2 mouse cellular contexts compared by ENCODE assay signal in the genomic region with DNA sequence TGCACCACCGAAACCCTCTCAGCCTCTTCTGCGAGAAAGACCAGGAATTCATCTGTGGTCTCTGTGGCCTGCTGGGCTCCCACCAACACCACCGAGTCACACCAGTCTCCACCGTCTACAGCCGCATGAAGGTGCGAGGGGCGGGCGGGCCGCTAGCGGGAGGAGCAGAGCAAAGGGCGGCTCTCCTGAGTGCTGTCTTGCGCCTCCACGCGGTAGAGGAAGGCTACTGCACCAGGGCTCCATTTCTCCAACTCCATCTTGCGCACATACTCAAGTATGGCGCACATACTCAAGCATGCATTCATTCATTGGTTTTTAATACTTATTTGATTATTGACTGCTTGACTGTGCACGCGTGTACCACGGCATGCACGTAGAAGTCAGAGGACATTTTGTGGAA.
TF ChIP-seq lines count a peak whose summit lies in the region.

No protein-coding gene starts in this region.

TF ChIP-seq in CH12.LX, 34 proteins besides CTCF, POLR2A, EP300 and RAD21:
- TF ChIP-seq USF1 (IDR thresholded peaks at IDR 0.05; ENCODE audit: low read depth, low read length) = no peak
- TF ChIP-seq SMC3 (IDR thresholded peaks at IDR 0.05; ENCODE audit: low read depth, low read length) = peak; percentile 13; the same call in 1 of the 2 replicates

TF ChIP-seq in MEL, 35 proteins besides CTCF, POLR2A, EP300 and RAD21:
- no peak for TF ChIP-seq JUND (IDR thresholded peaks at IDR 0.05; ENCODE audit: low read depth, low read length)
